8 mouse cellular contexts compared by ENCODE assay signal in the genomic region with DNA sequence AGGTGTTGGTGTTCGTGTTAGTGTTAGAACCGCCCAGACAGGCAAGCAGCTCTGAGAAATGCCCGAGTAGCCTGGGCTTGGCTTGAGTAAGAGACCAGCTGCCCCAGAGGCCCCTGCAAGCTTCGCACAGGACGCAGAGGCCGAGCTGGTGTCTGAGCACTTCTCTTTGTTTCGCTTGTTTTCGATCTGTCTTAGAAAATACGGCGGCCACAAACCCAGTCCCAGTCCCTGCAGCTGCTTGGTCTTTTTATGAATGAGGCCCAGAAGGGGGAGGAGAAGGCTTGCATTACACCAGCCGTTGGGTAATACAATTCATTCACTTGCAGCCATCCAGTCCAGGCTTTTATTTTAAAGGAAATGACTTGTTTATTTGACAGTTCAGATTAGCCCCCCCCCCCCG.
DNase-seq lines count a peak whose midpoint lies in the region; ATAC-seq and TF ChIP-seq lines count a peak whose summit lies in the region.
"Had no signal": no experiment of that assay in that cellular context is flagged by ENCODE, and none has a peak within 500 bp of the region (broad histone marks: within the 10 kb centered on the region; RNA-seq: fewer than 3 reads in every experiment).

No protein-coding gene starts in this region.

- TF ChIP-seq EP300 in CH12.LX (IDR thresholded peaks at IDR 0.05; ENCODE audit: low read length): 0 out of 2 replicates have a peak, but pooled peaks have one; percentile 40

- no peaks in the 10 kb centered on the region for H3K36me3 ChIP-seq in CH12.LX (replicated peaks in 1 of 2; ENCODE audit: control insufficient read depth in 1 of 2, insufficient read depth in 1 of 2, low read length in 1 of 2)
- H3K36me3 ChIP-seq in forebrain, postnatal 0 days (ENCODE audit: insufficient read depth): no peaks in the 10 kb centered on the region
- H3K36me3 ChIP-seq in megakaryocyte, embryonic 14.5 days (replicated peaks; ENCODE audit: low read length): peaks cover 24% of the 10 kb centered on the region

- intact Hi-C loops in left cerebral cortex, postnatal 14 days (cut with DNase I): no loop called here

- peak overlapping the region; percentile 34 for H3K4me2 ChIP-seq in CH12.LX (ENCODE audit: insufficient read depth, low read depth, poor library complexity, severe bottlenecking)
- H3K4me2 ChIP-seq in forebrain, postnatal 0 days (ENCODE audit: low read depth): peak overlapping the region; percentile 11; the same call in 1 of the 2 replicates

- no peaks in the 10 kb centered on the region for H3K27me3 ChIP-seq in CH12.LX (replicated peaks)
- no peaks in the 10 kb centered on the region for H3K27me3 ChIP-seq in forebrain, postnatal 0 days (ENCODE audit: insufficient read depth, low read length)
- H3K27me3 ChIP-seq in megakaryocyte, embryonic 14.5 days (replicated peaks): no peaks in the 10 kb centered on the region

- 3% methylated on average over 12 of the region's 12 CpGs for WGBS in forebrain, postnatal 0 days

- no peaks in the 10 kb centered on the region for H3K79me2 ChIP-seq in CH12.LX (replicated peaks; ENCODE audit: control insufficient read depth, extremely low read depth, insufficient read depth, poor library complexity, severe bottlenecking)

- H3K27ac ChIP-seq in CH12.LX (ENCODE audit: insufficient read depth, low read depth): no peak overlapping the region
- H3K27ac ChIP-seq in forebrain, postnatal 0 days (ENCODE audit: low read depth, low read length): peak overlapping the region; percentile 70

- peaks cover 22 to 38% of the 10 kb centered on the region in 2 experiments for H3K4me1 ChIP-seq in CH12.LX (ENCODE audit: control insufficient read depth in 1 of 2, insufficient read depth in 2 of 2)
- H3K4me1 ChIP-seq in forebrain, postnatal 0 days (ENCODE audit: insufficient read depth): 0 out of 2 replicates have a peak, but pooled peaks cover 5% of the 10 kb centered on the region
- peaks cover 87% of the 10 kb centered on the region for H3K4me1 ChIP-seq in megakaryocyte, embryonic 14.5 days

- H3K4me3 ChIP-seq in CH12.LX (replicated peaks in 1 of 3; ENCODE audit: low read depth in 2 of 3, low read length in 2 of 3, poor library complexity in 1 of 3): no peak overlapping the region
- H3K4me3 ChIP-seq in forebrain, postnatal 0 days (ENCODE audit: low read depth, low read length): no peak overlapping the region
- peak overlapping the region; percentile 84 for H3K4me3 ChIP-seq in megakaryocyte, embryonic 14.5 days (replicated peaks)
- H3K4me3 ChIP-seq: erythroblast, embryonic 14.5 days had no signal

- dilution Hi-C loops in CH12.LX (cut with MboI; ENCODE audit: extremely low pct_ligation_motif_present, extremely low pct_unique_long_range_greater_than_20kb, low sequenced_read_pairs): no loop called here

- ATAC-seq in forebrain, postnatal 0 days: peak; percentile 90
- peak; percentile 59 to 72 for ATAC-seq in hematopoietic stem cell, adult 5-6 weeks (replicated peaks in 1 of 2; ENCODE audit: insufficient read depth in 1 of 2, low FRiP score in 2 of 2, low TSS enrichment in 1 of 2, low read depth in 1 of 2, poor library complexity in 2 of 2, severe bottlenecking in 2 of 2)

- H3K9me3 ChIP-seq in CH12.LX (replicated peaks; ENCODE audit: low read length): no peaks in the 10 kb centered on the region
- H3K9me3 ChIP-seq in forebrain, postnatal 0 days (ENCODE audit: low read length): no peaks in the 10 kb centered on the region
- no peaks in the 10 kb centered on the region for H3K9me3 ChIP-seq in megakaryocyte, embryonic 14.5 days

- DNase-seq in CH12.LX (ENCODE audit: extremely low read depth): peak; percentile 52
- DNase-seq in ZHBTc4 (ENCODE audit: low read depth, low spot score): peak; percentile 60
- DNase-seq in forebrain, postnatal 0 days: peak; percentile 57
- DNase-seq in left cerebral cortex, postnatal 14 days (ENCODE audit: low spot score in 2 of 2): peak; percentile 52 to 64
- DNase-seq in spleen, postnatal 4 days (ENCODE audit: low spot score in 2 of 2): peak; percentile 36 to 69

- peak overlapping the region; percentile 58; the same call in 1 of the 2 replicates for H3K9ac ChIP-seq in CH12.LX (ENCODE audit: insufficient read depth, low read depth)
- H3K9ac ChIP-seq in forebrain, postnatal 0 days: peak overlapping the region; percentile 41

- TF ChIP-seq CTCF in CH12.LX (conservative IDR thresholded peaks at IDR 0.05 in 1 of 2, IDR thresholded peaks at IDR 0.05 in 1 of 2; ENCODE audit: low read depth in 2 of 2, low read length in 2 of 2): no peak
- no peak for TF ChIP-seq CTCF in forebrain, postnatal 0 days (IDR thresholded peaks at IDR 0.05; ENCODE audit: low read depth)

- TF ChIP-seq POLR2A in CH12.LX (IDR thresholded peaks at IDR 0.05; ENCODE audit: low read depth, low read length): no peak

- TF ChIP-seq RAD21 in CH12.LX (IDR thresholded peaks at IDR 0.05; ENCODE audit: low read depth, low read length): no peak

- in situ Hi-C loops in CH12.LX (cut with MboI; ENCODE audit: low pct_ligation_motif_present, low pct_unique_long_range_greater_than_20kb, low sequenced_read_pairs): no loop called here

TF ChIP-seq in CH12.LX, 34 proteins besides CTCF, POLR2A, EP300 and RAD21:
- TF ChIP-seq ZKSCAN1 (IDR thresholded peaks at IDR 0.05; ENCODE audit: borderline replicate concordance, low read depth, low read length) (no peak), CHD1 (IDR thresholded peaks at IDR 0.05; ENCODE audit: low read depth, low read length) (no peak), UBTF (IDR thresholded peaks at IDR 0.05; ENCODE audit: low read depth, low read length) (0 out of 2 replicates have a peak, but pooled peaks have one; percentile 82), MAFK (IDR thresholded peaks at IDR 0.05; ENCODE audit: insufficient replicate concordance, low read length) (no peak), IRF4 (IDR thresholded peaks at IDR 0.05; ENCODE audit: low read depth, low read length) (peak; percentile 52; the same call in 1 of the 2 replicates), TBP (conservative IDR thresholded peaks at IDR 0.05; ENCODE audit: low read depth, low read length) (0 out of 2 replicates have a peak, but pooled peaks have one; percentile 20), ZC3H11A (IDR thresholded peaks at IDR 0.05; ENCODE audit: low read depth, low read length) (no peak), MAZ (IDR thresholded peaks at IDR 0.05; ENCODE audit: low read depth, low read length) (no peak), KAT2A (IDR thresholded peaks at IDR 0.05; ENCODE audit: insufficient replicate concordance, low read length) (no peak), ZNF384 (IDR thresholded peaks at IDR 0.05; ENCODE audit: low read depth, low read length) (no peak), MEF2A (IDR thresholded peaks at IDR 0.05; ENCODE audit: borderline replicate concordance, low read depth, low read length) (peak; percentile 16; the same call in 1 of the 2 replicates), CHD2 (IDR thresholded peaks at IDR 0.05; ENCODE audit: low read length) (no peak), USF2 (conservative IDR thresholded peaks at IDR 0.05; ENCODE audit: low read depth, low read length) (no peak), JUND (conservative IDR thresholded peaks at IDR 0.05; ENCODE audit: low read depth, low read length) (no peak), ELF1 (IDR thresholded peaks at IDR 0.05; ENCODE audit: low read depth, low read length) (no peak), ZMIZ1 (IDR thresholded peaks at IDR 0.05; ENCODE audit: low read depth, low read length) (no peak), JUN (IDR thresholded peaks at IDR 0.05; ENCODE audit: insufficient read depth, low read depth, low read length) (no peak), NRF1 (IDR thresholded peaks at IDR 0.05; ENCODE audit: low read depth, low read length) (no peak), MAX (IDR thresholded peaks at IDR 0.05; ENCODE audit: low read length) (no peak), NELFE (IDR thresholded peaks at IDR 0.05; ENCODE audit: low read depth, low read length) (no peak), TCF12 (IDR thresholded peaks at IDR 0.05; ENCODE audit: low read depth, low read length) (no peak), SIN3A (IDR thresholded peaks at IDR 0.05; ENCODE audit: low read length) (no peak), MXI1 (IDR thresholded peaks at IDR 0.05; ENCODE audit: low read depth, low read length) (no peak), MYC (IDR thresholded peaks at IDR 0.05; ENCODE audit: low read depth, low read length) (no peak), BHLHE40 (IDR thresholded peaks at IDR 0.05; ENCODE audit: low read depth, low read length) (0 out of 2 replicates have a peak, but pooled peaks have one; percentile 12), SMC3 (IDR thresholded peaks at IDR 0.05; ENCODE audit: low read depth, low read length) (no peak), E2F4 (IDR thresholded peaks at IDR 0.05; ENCODE audit: insufficient replicate concordance, low read depth, low read length) (no peak), HCFC1 (IDR thresholded peaks at IDR 0.05; ENCODE audit: low read depth, low read length) (no peak), USF1 (IDR thresholded peaks at IDR 0.05; ENCODE audit: low read depth, low read length) (no peak), GABPA (IDR thresholded peaks at IDR 0.05; ENCODE audit: insufficient replicate concordance, low read depth, low read length) (no peak)
